Mouse (Mus musculus) bone marrow, adult 2 months (tissue): ENCODE measurements around the gene Fbxw11. TPM values are rescaled to one million over a fixed set of nuclear protein-coding genes. Genes with fewer than 3 reads are reported as not detected.
"Not testable (repeated sequence)": the region's sequence is repeated elsewhere in the genome, so short reads cannot be mapped to it uniquely, and the experiment has no call there.

ENCODE experiments used
- H3K27ac ChIP-seq: fragments of 200-500 bp; 2 replicates; pipeline ENCODE4 v1.5.1; 2012; ENCODE audit warnings: low read depth, mild to moderate bottlenecking, control low read depth, inconsistent platforms, low read length; ENCODE audit not compliant: control insufficient read depth, poor library complexity, insufficient read depth
- H3K4me1 ChIP-seq: fragments of 200-500 bp; 2 replicates; pipeline ENCODE4 v1.6.1; 2011; ENCODE audit warnings: low read length; ENCODE audit not compliant: control insufficient read depth, insufficient read depth
- H3K4me3 ChIP-seq: fragments of 200-500 bp; replicated peaks from 2 replicates; pipeline ENCODE3; 2011; ENCODE audit warnings: mild to moderate bottlenecking, low read depth, low read length, control low read depth; ENCODE audit not compliant: control insufficient read depth
- CTCF ChIP-seq: fragments of 200-500 bp; IDR thresholded peaks from 2 replicates; pipeline ENCODE4 v1.5.1; 2011; ENCODE audit warnings: low read length, control low read depth; ENCODE audit not compliant: control insufficient read depth, insufficient read depth
- POLR2A ChIP-seq: fragments of 200-500 bp; IDR thresholded peaks from 2 replicates; pipeline ENCODE4 v1.6.1; 2011; ENCODE audit warnings: low read depth, mild to moderate bottlenecking, control low read depth, low read length, borderline replicate concordance; ENCODE audit not compliant: control insufficient read depth
- WGBS: fragments of 180-500 bp; shearing (Covaris S2); methylation state at CpG from one replicate; pipeline ENCODE4 v1.1.7; 2018; 5-methylcytosine and 5-hydroxymethylcytosine counted together
- polyA plus RNA-seq: library from polyadenylated mRNA; stranded (reverse); fragments of >200 nt; gene quantifications from 2 replicates; pipeline ENCODE4 v1.2.4, GENCODE M21; 2011; ENCODE audit warnings: low replicate concordance; ENCODE audit not compliant: missing spikeins, insufficient read depth, insufficient read length

The Fbxw11 gene
- polyA plus RNA-seq, 1 experiment, result 12.8 TPM

- 52% methylated on average over 6 of the region's 6 CpGs for WGBS
- no peak for TF ChIP-seq POLR2A
- TF ChIP-seq CTCF, result no peak
Observed at GRCm38 (mm10) chr11:32715495-32715894, 73.0 kb downstream of the Fbxw11 start.

GRCm38 (mm10) chr11:32715970-32716369 lies 73.4 kb downstream of the Fbxw11 start:
- H3K4me3 ChIP-seq, result no peak overlapping the region
- 72% methylated on average over 5 of the region's 5 CpGs for WGBS

More at GRCm38 (mm10) chr11:32715495-32715894, 73.0 kb downstream of the Fbxw11 start:
- Histone ChIP-seq H3K4me3 (no peak overlapping the region), H3K27ac (no peak overlapping the region), H3K4me1 (no peaks in the 10 kb centered on the region; the same call in 1 of the 2 replicates)

GRCm38 (mm10) chr11:32716876-32717275 lies 74.4 kb downstream of the Fbxw11 start:
- 69% methylated on average over 4 of the region's 4 CpGs for WGBS
- no peak for TF ChIP-seq POLR2A
- TF ChIP-seq CTCF, result no peak
- Histone ChIP-seq H3K4me3 (no peak overlapping the region), H3K4me1 (no peaks in the 10 kb centered on the region; the same call in 1 of the 2 replicates), H3K27ac (no peak overlapping the region)

More at GRCm38 (mm10) chr11:32715970-32716369, 73.4 kb downstream of the Fbxw11 start:
- no peak overlapping the region for H3K27ac ChIP-seq
- TF ChIP-seq CTCF, result no peak
- no peak for TF ChIP-seq POLR2A
- H3K4me1 ChIP-seq, result no peaks in the 10 kb centered on the region; the same call in 1 of the 2 replicates

GRCm38 (mm10) chr11:32717711-32718110 lies 75.2 kb downstream of the Fbxw11 start:
- H3K4me1 ChIP-seq, H3K4me3 ChIP-seq, H3K27ac ChIP-seq: not testable (repeated sequence)
- 89% methylated on average over 9 of the region's 9 CpGs for WGBS

- Histone ChIP-seq H3K27ac (no peak overlapping the region), H3K4me3 (no peak overlapping the region), H3K4me1 (no peaks in the 10 kb centered on the region; the same call in 1 of the 2 replicates)
- WGBS, result 76% methylated on average over 2 of the region's 2 CpGs
- TF ChIP-seq POLR2A, result no peak
- no peak for TF ChIP-seq CTCF
Observed at GRCm38 (mm10) chr11:32718371-32718770, 75.8 kb downstream of the Fbxw11 start.

- 90% methylated on average over 4 of the region's 4 CpGs for WGBS
- Histone ChIP-seq H3K4me1 (no peaks in the 10 kb centered on the region; the same call in 1 of the 2 replicates), H3K4me3 (no peak overlapping the region), H3K27ac (no peak overlapping the region)
- TF ChIP-seq CTCF (no peak), POLR2A (no peak)
Observed at GRCm38 (mm10) chr11:32718979-32719378, 76.5 kb downstream of the Fbxw11 start.

GRCm38 (mm10) chr11:32722653-32723052 lies 80.1 kb downstream of the Fbxw11 start:
- TF ChIP-seq CTCF (no peak), POLR2A (no peak)
- H3K4me3 ChIP-seq, result no peak overlapping the region
- H3K4me1 ChIP-seq, result no peaks in the 10 kb centered on the region
- WGBS, result 55% methylated on average over 5 of the region's 5 CpGs
- H3K27ac ChIP-seq, result no peak overlapping the region

- no peaks in the 10 kb centered on the region for H3K4me1 ChIP-seq
- H3K4me3 ChIP-seq, result no peak overlapping the region
- WGBS, result 9% methylated on average over 2 of the region's 2 CpGs
- no peak for TF ChIP-seq CTCF
- TF ChIP-seq POLR2A, result no peak
- no peak overlapping the region for H3K27ac ChIP-seq
Observed at GRCm38 (mm10) chr11:32723287-32723686, 80.8 kb downstream of the Fbxw11 start.

GRCm38 (mm10) chr11:32725171-32725570 lies 82.6 kb downstream of the Fbxw11 start:
- WGBS, result 95% methylated on average over 9 of the region's 9 CpGs
- TF ChIP-seq POLR2A, result no peak
- no peak for TF ChIP-seq CTCF
- H3K4me1 ChIP-seq, result no peaks in the 10 kb centered on the region

GRCm38 (mm10) chr11:32732467-32732866 lies 89.9 kb downstream of the Fbxw11 start:
- 70% methylated on average over 5 of the region's 5 CpGs for WGBS
- Histone ChIP-seq H3K4me3 (no peak overlapping the region), H3K27ac (no peak overlapping the region), H3K4me1 (no peaks in the 10 kb centered on the region)
- TF ChIP-seq POLR2A (no peak), CTCF (no peak)

More at GRCm38 (mm10) chr11:32725171-32725570, 82.6 kb downstream of the Fbxw11 start:
- H3K27ac ChIP-seq, result no peak overlapping the region
- H3K4me3 ChIP-seq, result no peak overlapping the region
